Mouse (Mus musculus): ENCODE data around the gene Irak4. TPM values are rescaled to one million over a fixed set of nuclear protein-coding genes. Genes with fewer than 3 reads are reported as not detected.

Irak4 gene
- 45.1 and 46.4 TPM in 2 replicates for polyA plus RNA-seq (2012; ENCODE audit: insufficient read depth, insufficient read length, missing spikeins)

DNA sequence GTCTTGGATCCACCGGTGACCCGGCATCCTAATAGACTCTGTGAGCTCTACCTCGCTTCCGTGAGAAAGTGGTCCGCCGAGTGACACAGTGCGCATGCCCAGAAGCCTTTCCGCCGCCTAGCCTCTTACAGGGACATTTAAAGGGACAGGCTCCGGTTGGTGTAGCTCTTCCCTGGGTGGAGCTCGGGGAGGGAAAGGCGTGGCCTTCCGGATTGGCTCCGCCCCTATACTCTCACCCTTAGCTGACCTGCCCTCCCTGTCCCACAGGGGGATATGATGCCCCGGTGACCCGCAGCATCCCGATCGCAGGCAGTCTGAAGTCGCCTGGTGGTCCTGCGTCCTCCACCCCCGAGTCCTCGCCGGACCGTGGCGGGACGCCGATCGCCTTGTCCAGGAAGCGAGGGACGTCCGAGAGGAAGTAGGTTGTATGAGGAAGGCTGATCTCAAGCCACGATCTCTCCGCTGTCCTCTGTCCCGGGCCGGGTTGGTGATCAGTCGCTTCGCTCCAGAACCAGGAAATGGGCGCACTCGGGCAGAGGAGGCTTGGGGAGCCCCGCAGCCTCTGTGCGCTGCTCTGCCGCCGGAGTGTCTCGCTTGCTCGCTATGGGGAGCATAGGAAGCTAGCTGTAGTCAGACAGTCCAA lies at the start of gene Irak4, which contains the start of gene Pus7l:
Gene Irak4 (plus strand): TSS at position 235 of the 643 bp plus-strand sequence.
Gene Pus7l (minus strand): TSS at position 139 of the 643 bp plus-strand sequence.
- peak within 1 kb of the TSS; percentile 85 for H3K4me3 ChIP-seq (ENCODE audit: insufficient read depth, low read length)
- TF ChIP-seq POLR2A (IDR thresholded peaks at IDR 0.05; ENCODE audit: borderline replicate concordance, low read depth, low read length) = no peak
- TF ChIP-seq CTCF (IDR thresholded peaks at IDR 0.05; ENCODE audit: low read depth, low read length) = no peak
- peak within 1 kb of the TSS; percentile 81 for H3K27ac ChIP-seq (ENCODE audit: insufficient read depth, low read depth, low read length)
- H3K4me1 ChIP-seq (ENCODE audit: control insufficient read depth, insufficient read depth, low read length) = peaks cover 13% of the 10 kb centered on the region; the same call in 1 of the 2 replicates

DNA sequence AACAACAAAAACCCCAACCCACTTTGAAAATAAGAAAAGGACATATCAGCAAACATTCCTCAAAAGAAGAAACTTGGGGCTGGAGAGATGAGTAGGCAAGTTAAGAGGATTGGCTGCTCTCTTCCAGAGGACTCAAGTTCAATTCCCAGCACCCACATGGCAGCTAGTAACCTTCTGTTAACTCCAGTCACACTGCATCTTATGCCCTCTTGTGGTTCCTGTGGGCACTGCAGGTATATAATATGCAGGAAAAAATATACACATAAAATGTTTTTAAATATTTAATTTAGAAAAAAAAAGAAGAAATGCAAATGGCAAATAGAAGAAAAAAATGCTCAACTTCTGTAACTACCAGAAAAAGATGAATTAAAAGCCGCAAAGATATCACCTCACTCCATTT lies 49.0 kb upstream of the Irak4 start:
- H3K4me1 ChIP-seq (ENCODE audit: control insufficient read depth, insufficient read depth, low read length) = no peaks in the 10 kb centered on the region
- TF ChIP-seq CTCF (IDR thresholded peaks at IDR 0.05; ENCODE audit: low read depth, low read length) = no peak
- no peak for TF ChIP-seq POLR2A (IDR thresholded peaks at IDR 0.05; ENCODE audit: borderline replicate concordance, low read depth, low read length)
- H3K4me3 ChIP-seq (ENCODE audit: insufficient read depth, low read length) = no peak overlapping the region
- no peak overlapping the region for H3K27ac ChIP-seq (ENCODE audit: insufficient read depth, low read depth, low read length)

DNA sequence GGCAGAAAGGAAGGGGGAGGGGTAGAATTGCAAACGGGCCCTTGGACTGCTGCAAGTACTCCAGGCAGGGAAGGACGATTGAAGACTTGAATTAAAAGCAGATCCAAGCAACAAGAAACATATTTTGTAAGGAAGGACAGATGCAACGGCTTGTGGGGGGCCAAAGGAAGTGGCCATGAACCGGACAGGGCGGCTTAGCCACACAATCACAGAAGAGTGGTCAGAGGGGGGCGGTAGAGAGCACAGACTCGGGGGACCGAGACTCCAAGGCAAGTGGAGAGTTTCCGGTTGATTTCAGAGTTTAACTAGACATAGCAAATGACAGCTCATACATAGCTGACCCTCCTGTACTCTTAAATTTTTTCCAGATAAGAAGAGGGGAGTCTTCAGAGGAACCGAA lies 47.5 kb upstream of the Irak4 start:
- Histone ChIP-seq H3K4me3 (ENCODE audit: insufficient read depth, low read length) (no peak overlapping the region), H3K4me1 (ENCODE audit: control insufficient read depth, insufficient read depth, low read length) (no peaks in the 10 kb centered on the region), H3K27ac (ENCODE audit: insufficient read depth, low read depth, low read length) (no peak overlapping the region)
- TF ChIP-seq CTCF (IDR thresholded peaks at IDR 0.05; ENCODE audit: low read depth, low read length) = no peak
- TF ChIP-seq POLR2A (IDR thresholded peaks at IDR 0.05; ENCODE audit: borderline replicate concordance, low read depth, low read length) = no peak

DNA sequence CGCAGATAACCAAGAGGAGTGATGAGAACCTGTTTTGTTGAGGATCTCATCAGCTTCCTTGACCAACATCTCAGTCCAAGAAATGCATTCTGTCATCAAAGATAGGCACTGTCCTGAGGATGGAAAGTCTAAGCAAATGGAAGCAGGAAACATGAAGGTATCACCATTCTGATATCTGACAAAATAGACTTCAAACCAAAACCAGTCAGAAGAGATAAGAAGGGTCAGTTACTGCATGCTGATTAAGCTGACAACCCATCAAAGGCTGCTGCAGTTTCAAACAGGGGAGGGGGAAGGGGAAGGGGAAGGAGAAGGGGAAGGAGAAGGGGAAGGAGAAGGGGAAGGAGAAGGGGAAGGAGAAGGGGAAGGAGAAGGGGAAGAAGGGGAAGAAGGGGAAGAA lies 44.2 kb upstream of the Irak4 start:
- no peak overlapping the region for H3K27ac ChIP-seq (ENCODE audit: insufficient read depth, low read depth, low read length)
- H3K4me3 ChIP-seq (ENCODE audit: insufficient read depth, low read length) = no peak overlapping the region
- no peak for TF ChIP-seq POLR2A (IDR thresholded peaks at IDR 0.05; ENCODE audit: borderline replicate concordance, low read depth, low read length)
- no peak for TF ChIP-seq CTCF (IDR thresholded peaks at IDR 0.05; ENCODE audit: low read depth, low read length)
- no peaks in the 10 kb centered on the region for H3K4me1 ChIP-seq (ENCODE audit: control insufficient read depth, insufficient read depth, low read length)

DNA sequence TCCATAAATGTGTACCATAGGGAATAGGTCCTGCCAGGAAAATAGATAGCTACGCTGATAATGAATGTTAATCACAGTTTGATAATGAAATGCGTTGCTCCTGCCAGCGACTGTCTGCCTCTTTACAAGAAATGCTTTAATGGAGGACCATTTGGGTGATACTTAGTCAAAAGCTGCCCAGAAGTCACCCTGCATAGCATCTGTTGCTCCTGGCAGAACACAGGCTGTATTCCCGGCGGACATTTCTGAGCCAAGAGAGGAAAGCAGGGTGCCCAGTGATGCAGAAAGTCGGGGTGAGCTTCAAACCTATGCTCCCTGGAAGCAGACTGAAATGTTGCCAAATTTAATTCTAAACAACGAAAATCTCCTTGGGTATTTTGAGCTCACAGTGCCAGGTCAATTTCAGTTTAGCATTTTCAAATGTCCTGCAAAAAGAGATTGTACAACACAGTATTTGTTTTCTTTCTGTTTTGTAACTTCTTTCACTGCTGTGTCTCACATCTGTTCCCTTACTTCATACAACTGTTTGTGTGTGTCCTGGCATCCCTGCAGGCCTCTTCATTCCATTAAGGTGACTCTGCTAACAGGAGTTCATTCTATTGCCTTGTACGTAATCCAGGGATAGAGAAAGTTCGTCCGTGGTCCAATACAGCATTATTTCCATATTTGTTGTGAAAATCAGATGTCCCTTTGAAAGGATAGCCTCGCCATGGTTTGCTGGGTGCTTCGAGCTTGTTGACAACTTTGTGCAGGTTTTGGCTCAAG lies 39.8 kb upstream of the Irak4 start:
- H3K27ac ChIP-seq (ENCODE audit: insufficient read depth, low read depth, low read length) = no peak overlapping the region
- no peak for TF ChIP-seq CTCF (IDR thresholded peaks at IDR 0.05; ENCODE audit: low read depth, low read length)
- no peak for TF ChIP-seq POLR2A (IDR thresholded peaks at IDR 0.05; ENCODE audit: borderline replicate concordance, low read depth, low read length)
- H3K4me1 ChIP-seq (ENCODE audit: control insufficient read depth, insufficient read depth, low read length) = no peaks in the 10 kb centered on the region

DNA sequence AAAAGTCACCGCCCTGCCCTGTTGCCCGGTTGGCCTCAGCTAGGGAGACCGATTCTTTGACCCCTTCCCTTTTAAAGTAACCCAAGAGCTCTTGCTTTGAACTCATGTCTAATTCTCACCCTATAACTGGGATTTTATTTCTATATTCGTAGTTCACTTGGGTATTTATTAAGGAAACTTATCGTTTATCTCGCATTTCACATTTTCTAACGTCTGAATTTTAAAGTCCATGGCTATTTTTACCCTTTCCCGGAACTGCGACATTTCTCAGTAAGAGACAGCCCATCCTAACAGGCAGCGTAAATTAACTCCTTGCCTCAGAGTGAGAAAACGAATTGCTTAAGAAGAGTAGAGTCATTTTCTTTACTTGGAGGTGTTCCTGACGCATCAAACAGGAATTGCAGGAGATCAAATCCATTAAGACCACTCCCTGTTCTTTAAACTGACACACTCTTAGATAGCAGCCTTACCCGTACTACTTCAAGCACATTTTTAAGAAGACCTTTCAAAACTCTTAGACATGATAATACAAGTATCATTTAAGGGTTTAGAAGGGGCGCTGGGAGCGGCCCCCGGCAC lies 25.4 kb upstream of the Irak4 start:
- Histone ChIP-seq H3K4me3 (ENCODE audit: insufficient read depth, low read length) (no peak overlapping the region), H3K4me1 (ENCODE audit: control insufficient read depth, insufficient read depth, low read length) (no peaks in the 10 kb centered on the region), H3K27ac (ENCODE audit: insufficient read depth, low read depth, low read length) (no peak overlapping the region)
- TF ChIP-seq POLR2A (IDR thresholded peaks at IDR 0.05; ENCODE audit: borderline replicate concordance, low read depth, low read length) = no peak
- no peak for TF ChIP-seq CTCF (IDR thresholded peaks at IDR 0.05; ENCODE audit: low read depth, low read length)

More for the DNA sequence above, 39.8 kb upstream of the Irak4 start:
- H3K4me3 ChIP-seq (ENCODE audit: insufficient read depth, low read length) = no peak overlapping the region

DNA sequence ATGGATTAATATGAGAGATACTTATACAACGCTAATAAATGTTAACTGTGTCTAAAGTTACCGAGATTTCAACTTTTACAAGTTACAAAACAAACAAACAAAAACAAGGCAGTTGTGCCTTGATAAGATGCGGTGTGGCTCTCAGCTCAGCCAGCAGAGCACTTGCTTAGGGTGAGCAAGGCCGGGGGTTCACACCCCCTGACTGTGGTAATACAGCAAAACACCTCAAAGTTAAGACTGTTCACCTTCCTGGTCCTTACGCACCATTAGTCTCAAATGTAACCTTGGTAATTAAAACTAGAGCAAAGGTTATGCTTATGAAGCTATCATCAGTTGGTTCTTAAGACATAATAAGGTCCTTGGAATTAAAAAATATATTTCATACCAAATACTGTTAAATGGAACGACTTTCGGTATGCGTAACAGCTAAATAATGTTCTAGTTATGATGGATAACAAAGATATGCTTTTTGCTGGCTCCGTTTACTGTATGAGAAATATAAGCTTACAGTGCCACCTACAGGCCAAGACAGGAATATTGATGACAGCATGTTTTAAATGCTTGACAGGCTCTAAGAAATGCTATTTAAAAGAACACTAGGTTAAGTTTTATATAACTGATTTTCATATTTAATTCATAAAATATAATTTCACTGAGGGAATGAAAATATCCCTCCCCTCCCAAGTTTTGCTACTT lies 23.1 kb upstream of the Irak4 start:
- TF ChIP-seq CTCF (IDR thresholded peaks at IDR 0.05; ENCODE audit: low read depth, low read length) (no peak), POLR2A (IDR thresholded peaks at IDR 0.05; ENCODE audit: borderline replicate concordance, low read depth, low read length) (no peak)
- no peak overlapping the region for H3K27ac ChIP-seq (ENCODE audit: insufficient read depth, low read depth, low read length)
- H3K4me3 ChIP-seq (ENCODE audit: insufficient read depth, low read length) = no peak overlapping the region
- H3K4me1 ChIP-seq (ENCODE audit: control insufficient read depth, insufficient read depth, low read length) = no peaks in the 10 kb centered on the region

DNA sequence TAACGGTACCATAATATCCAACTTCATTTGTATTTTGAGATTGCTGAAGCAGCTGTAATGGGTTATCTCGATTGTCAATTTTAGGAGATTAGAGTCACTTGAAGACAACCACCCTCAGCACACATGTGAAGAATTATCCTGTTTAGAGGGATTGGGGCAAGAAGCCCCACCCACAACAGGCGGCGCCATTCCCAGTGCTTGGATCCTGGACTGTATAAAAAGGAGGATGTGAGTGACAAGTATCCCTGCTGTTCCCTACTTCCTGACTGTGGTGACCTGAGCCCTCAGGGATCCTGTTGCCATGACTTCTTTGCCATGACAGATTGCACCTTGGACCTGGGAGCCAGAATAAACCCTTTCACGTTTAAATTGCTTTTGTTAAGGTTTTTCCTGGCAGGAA lies 22.5 kb upstream of the Irak4 start:
- no peak overlapping the region for H3K27ac ChIP-seq (ENCODE audit: insufficient read depth, low read depth, low read length)
- TF ChIP-seq CTCF (IDR thresholded peaks at IDR 0.05; ENCODE audit: low read depth, low read length) = no peak
- TF ChIP-seq POLR2A (IDR thresholded peaks at IDR 0.05; ENCODE audit: borderline replicate concordance, low read depth, low read length) = no peak
- no peak overlapping the region for H3K4me3 ChIP-seq (ENCODE audit: insufficient read depth, low read length)
- no peaks in the 10 kb centered on the region for H3K4me1 ChIP-seq (ENCODE audit: control insufficient read depth, insufficient read depth, low read length)

DNA sequence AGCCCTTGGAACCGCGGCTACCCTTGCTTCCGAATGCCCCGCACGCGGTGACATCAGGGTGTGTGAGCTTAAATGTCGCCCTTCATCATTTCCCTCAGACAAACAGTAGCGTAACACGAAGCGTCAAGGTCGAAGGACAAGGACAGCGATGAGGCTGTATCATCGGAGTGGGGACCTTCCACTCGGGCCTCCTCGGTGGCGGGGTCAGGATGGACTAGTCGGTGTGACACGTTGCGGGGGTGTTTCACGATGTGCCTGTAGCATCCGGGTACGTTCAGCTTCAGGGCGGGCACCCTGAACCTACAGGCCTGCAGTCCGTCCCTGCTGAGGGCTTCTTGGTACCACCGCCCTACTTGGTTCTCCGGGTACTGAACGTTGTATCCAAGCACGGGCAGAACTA lies 20.2 kb upstream of the Irak4 start:
- Histone ChIP-seq H3K4me1 (ENCODE audit: control insufficient read depth, insufficient read depth, low read length) (no peaks in the 10 kb centered on the region), H3K4me3 (ENCODE audit: insufficient read depth, low read length) (no peak overlapping the region), H3K27ac (ENCODE audit: insufficient read depth, low read depth, low read length) (no peak overlapping the region)
- no peak for TF ChIP-seq CTCF (IDR thresholded peaks at IDR 0.05; ENCODE audit: low read depth, low read length)
- TF ChIP-seq POLR2A (IDR thresholded peaks at IDR 0.05; ENCODE audit: borderline replicate concordance, low read depth, low read length) = no peak
